Mouse (Mus musculus) lung, adult 2 months (tissue): ENCODE measurements around the gene Hykk.

Experiments used
- CTCF ChIP-seq: fragments of 200-500 bp; IDR thresholded peaks from 2 replicates; pipeline ENCODE4 v1.5.1; 2011; ENCODE audit warnings: mild to moderate bottlenecking, low read length, control low read depth; ENCODE audit not compliant: insufficient read depth
- POLR2A ChIP-seq: fragments of 200-500 bp; IDR thresholded peaks from 2 replicates; pipeline ENCODE4 v1.6.1; 2011; ENCODE audit warnings: low read depth, mild to moderate bottlenecking, control low read depth, low read length, borderline replicate concordance; ENCODE audit errors: extremely low read depth

DNA sequence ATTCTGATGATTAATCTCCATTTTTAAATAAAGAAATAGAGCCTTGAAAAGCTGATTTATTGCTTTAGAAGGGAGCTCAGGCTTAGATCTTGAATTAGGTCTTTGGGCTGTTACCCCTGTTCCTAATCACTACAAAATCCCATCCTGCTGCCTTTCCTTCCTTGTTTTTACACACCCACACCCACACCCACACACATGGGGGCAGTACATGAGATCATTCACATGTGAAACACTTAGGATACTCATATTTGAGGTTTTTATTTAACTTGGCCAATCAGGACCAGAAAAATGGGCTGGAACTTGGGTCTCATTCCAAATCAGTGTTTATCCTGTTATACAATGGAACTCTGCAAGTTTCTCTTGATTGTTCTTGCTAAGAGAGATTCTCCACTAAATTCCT lies 32.4 kb downstream of the Hykk start:
- TF ChIP-seq CTCF, result no peak
- TF ChIP-seq POLR2A, result no peak
